Comparison of ENCODE assay signal across 10 mouse cellular contexts in the genomic region with DNA sequence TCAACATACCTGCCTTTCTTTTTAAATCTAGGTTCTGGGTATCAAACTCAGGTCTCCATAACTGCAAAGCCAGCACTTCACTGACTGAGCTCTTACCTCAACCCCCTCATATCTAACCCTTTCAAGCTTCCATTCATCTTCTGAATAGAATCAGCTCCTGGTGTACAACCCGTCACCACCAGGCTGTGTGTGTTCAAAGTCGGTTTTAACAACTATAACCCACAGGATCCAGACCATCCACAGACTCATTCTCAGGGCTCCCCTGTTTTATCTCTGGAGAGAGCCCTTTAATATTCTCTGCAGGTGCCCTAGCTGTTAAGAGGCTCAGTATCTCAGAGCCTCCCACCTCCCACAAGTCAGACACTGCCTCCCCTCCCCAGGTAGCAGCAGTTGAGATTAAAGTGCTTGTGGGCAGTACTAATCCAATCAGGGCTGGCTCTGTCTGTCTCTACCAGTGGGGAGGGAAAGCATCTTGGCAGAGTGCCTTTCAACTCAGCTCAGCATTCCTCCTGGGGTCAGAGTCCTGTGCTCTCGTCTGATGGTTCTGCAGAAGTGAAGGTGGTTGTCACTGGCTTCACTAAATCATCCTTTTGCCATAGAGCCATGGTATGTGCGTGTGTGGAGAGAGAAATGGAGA.
A peak's percentile ranks its signal among the peaks of the same experiment; 100 is the strongest.
DNase-seq lines count a peak whose midpoint lies in the region; ATAC-seq and TF ChIP-seq lines count a peak whose summit lies in the region.
"Had no signal": no experiment of that assay in that cellular context is flagged by ENCODE, and none has a peak within 500 bp of the region (broad histone marks: within the 10 kb centered on the region; RNA-seq: fewer than 3 reads in every experiment).

No protein-coding gene starts in this region.

- no peaks in the 10 kb centered on the region for H3K36me3 ChIP-seq in forebrain, embryonic 14.5 days (ENCODE audit: control insufficient read depth, insufficient read depth, low read length)
- no peaks in the 10 kb centered on the region for H3K36me3 ChIP-seq in forebrain, postnatal 0 days (ENCODE audit: insufficient read depth)
- H3K36me3 ChIP-seq in midbrain, embryonic 14.5 days (ENCODE audit: control insufficient read depth, insufficient read depth, low read length): no peaks in the 10 kb centered on the region
- no peaks in the 10 kb centered on the region for H3K36me3 ChIP-seq in midbrain, embryonic 11.5 days (ENCODE audit: control insufficient read depth, insufficient read depth, low read length)
- no peaks in the 10 kb centered on the region for H3K36me3 ChIP-seq in heart, embryonic 12.5 days
- H3K36me3 ChIP-seq in thymus, adult 2 months (ENCODE audit: control insufficient read depth, insufficient read depth, low read length): no peaks in the 10 kb centered on the region
- H3K36me3 ChIP-seq: liver, embryonic 12.5 days had no signal

- peak; percentile 16 for DNase-seq in forebrain, embryonic 14.5 days (ENCODE audit: low spot score)
- DNase-seq in forebrain, postnatal 0 days: no peak
- DNase-seq in midbrain, embryonic 14.5 days: peak; percentile 26
- no peak for DNase-seq in midbrain, embryonic 11.5 days (ENCODE audit: low spot score, missing footprints)
- peak; percentile 7 to 30 for DNase-seq in kidney, postnatal 4 days
- no peak for DNase-seq in thymus, adult 2 months
- DNase-seq in thymus, postnatal 14 days: no peak

- WGBS in forebrain, embryonic 14.5 days: 11% methylated on average over 4 of the region's 4 CpGs
- WGBS in forebrain, postnatal 0 days: 14% methylated on average over 4 of the region's 4 CpGs
- 16% methylated on average over 4 of the region's 4 CpGs for WGBS in midbrain, embryonic 14.5 days
- WGBS in midbrain, embryonic 11.5 days: 22% methylated on average over 4 of the region's 4 CpGs
- WGBS in heart, embryonic 12.5 days: 12% methylated on average over 4 of the region's 4 CpGs
- 59% methylated on average over 4 of the region's 4 CpGs for WGBS in thymus, adult 2 months

- no peak overlapping the region for H3K9ac ChIP-seq in forebrain, embryonic 14.5 days (ENCODE audit: low read length)
- no peak overlapping the region for H3K9ac ChIP-seq in forebrain, postnatal 0 days
- H3K9ac ChIP-seq in midbrain, embryonic 14.5 days (replicated peaks; ENCODE audit: low read length): no peak overlapping the region
- H3K9ac ChIP-seq in midbrain, embryonic 11.5 days (ENCODE audit: low read length): no peak overlapping the region
- H3K9ac ChIP-seq in heart, embryonic 12.5 days: no peak overlapping the region
- H3K9ac ChIP-seq: liver, embryonic 12.5 days had no signal

- no peak overlapping the region for H3K4me2 ChIP-seq in forebrain, embryonic 14.5 days (ENCODE audit: low read length)
- H3K4me2 ChIP-seq in forebrain, postnatal 0 days (ENCODE audit: low read depth): no peak overlapping the region
- no peak overlapping the region for H3K4me2 ChIP-seq in midbrain, embryonic 14.5 days (ENCODE audit: low read length)
- H3K4me2 ChIP-seq in midbrain, embryonic 11.5 days: no peak overlapping the region
- H3K4me2 ChIP-seq in heart, embryonic 12.5 days: peak overlapping the region; percentile 15; the same call in 1 of the 2 replicates
- H3K4me2 ChIP-seq: liver, embryonic 12.5 days had no signal

- no peak overlapping the region for H3K27ac ChIP-seq in forebrain, embryonic 14.5 days (ENCODE audit: low read depth, low read length)
- H3K27ac ChIP-seq in forebrain, postnatal 0 days (ENCODE audit: low read depth, low read length): no peak overlapping the region
- H3K27ac ChIP-seq in midbrain, embryonic 14.5 days (replicated peaks; ENCODE audit: low read depth, low read length): no peak overlapping the region
- H3K27ac ChIP-seq in midbrain, embryonic 11.5 days (ENCODE audit: low read depth, low read length): no peak overlapping the region
- peak overlapping the region; percentile 77 for H3K27ac ChIP-seq in heart, embryonic 12.5 days (ENCODE audit: poor library complexity, severe bottlenecking)
- no peak overlapping the region for H3K27ac ChIP-seq in thymus, adult 2 months (ENCODE audit: control insufficient read depth, insufficient read depth, low read length)
- H3K27ac ChIP-seq: liver, embryonic 12.5 days had no signal

- no peak for TF ChIP-seq POLR2A in thymus, adult 2 months (IDR thresholded peaks at IDR 0.05; ENCODE audit: control insufficient read depth, extremely low read depth, insufficient read depth, low read length, poor library complexity)

- no peak for TF ChIP-seq CTCF in forebrain, postnatal 0 days (IDR thresholded peaks at IDR 0.05; ENCODE audit: low read depth)
- TF ChIP-seq CTCF in thymus, adult 2 months (IDR thresholded peaks at IDR 0.05; ENCODE audit: borderline replicate concordance, control insufficient read depth, extremely low read depth, insufficient read depth, low read length, poor library complexity): no peak

- H3K4me3 ChIP-seq in forebrain, embryonic 14.5 days (ENCODE audit: low read depth, low read length): no peak overlapping the region
- H3K4me3 ChIP-seq in forebrain, postnatal 0 days (ENCODE audit: low read depth, low read length): no peak overlapping the region
- H3K4me3 ChIP-seq in midbrain, embryonic 14.5 days (replicated peaks; ENCODE audit: low read depth, low read length): no peak overlapping the region
- H3K4me3 ChIP-seq in midbrain, embryonic 11.5 days (ENCODE audit: low read depth, low read length): no peak overlapping the region
- H3K4me3 ChIP-seq in heart, embryonic 12.5 days: no peak overlapping the region
- H3K4me3 ChIP-seq in thymus, adult 2 months (ENCODE audit: control insufficient read depth, insufficient read depth, low read length): no peak overlapping the region
- H3K4me3 ChIP-seq: liver, embryonic 12.5 days; myocyte had no signal

- no peaks in the 10 kb centered on the region for H3K9me3 ChIP-seq in forebrain, embryonic 14.5 days (replicated peaks; ENCODE audit: control insufficient read depth, low read length)
- no peaks in the 10 kb centered on the region for H3K9me3 ChIP-seq in forebrain, postnatal 0 days (ENCODE audit: low read length)
- no peaks in the 10 kb centered on the region for H3K9me3 ChIP-seq in midbrain, embryonic 14.5 days (ENCODE audit: control insufficient read depth, low read length)
- H3K9me3 ChIP-seq in midbrain, embryonic 11.5 days (ENCODE audit: control insufficient read depth, low read length): no peaks in the 10 kb centered on the region
- H3K9me3 ChIP-seq in heart, embryonic 12.5 days (replicated peaks): no peaks in the 10 kb centered on the region
- H3K9me3 ChIP-seq: liver, embryonic 12.5 days had no signal

- peak; percentile 66 for ATAC-seq in forebrain, embryonic 14.5 days
- no peak for ATAC-seq in forebrain, postnatal 0 days
- ATAC-seq in midbrain, embryonic 14.5 days (ENCODE audit: low FRiP score, low TSS enrichment): no peak
- no peak for ATAC-seq in midbrain, embryonic 11.5 days (ENCODE audit: low FRiP score)
- peak; percentile 77 for ATAC-seq in heart, embryonic 12.5 days (ENCODE audit: insufficient number of reproducible peaks, low FRiP score)
- ATAC-seq: liver, embryonic 12.5 days had no signal

- H3K4me1 ChIP-seq in forebrain, embryonic 14.5 days (ENCODE audit: control insufficient read depth, insufficient read depth, low read length): no peaks in the 10 kb centered on the region
- H3K4me1 ChIP-seq in forebrain, postnatal 0 days (ENCODE audit: insufficient read depth): no peaks in the 10 kb centered on the region
- H3K4me1 ChIP-seq in midbrain, embryonic 14.5 days (ENCODE audit: control insufficient read depth, insufficient read depth, low read length): no peaks in the 10 kb centered on the region
- no peaks in the 10 kb centered on the region for H3K4me1 ChIP-seq in midbrain, embryonic 11.5 days (ENCODE audit: control insufficient read depth, insufficient read depth, low read length)
- H3K4me1 ChIP-seq in heart, embryonic 12.5 days (replicated peaks): peaks cover 19% of the 10 kb centered on the region
- H3K4me1 ChIP-seq in thymus, adult 2 months (replicated peaks; ENCODE audit: control insufficient read depth, insufficient read depth, low read length): no peaks in the 10 kb centered on the region
- H3K4me1 ChIP-seq: liver, embryonic 12.5 days had no signal

- no peaks in the 10 kb centered on the region for H3K27me3 ChIP-seq in forebrain, embryonic 14.5 days (replicated peaks; ENCODE audit: control insufficient read depth, insufficient read depth, low read length)
- H3K27me3 ChIP-seq in forebrain, postnatal 0 days (ENCODE audit: insufficient read depth, low read length): peaks cover 3% of the 10 kb centered on the region; the same call in 1 of the 2 replicates
- H3K27me3 ChIP-seq in midbrain, embryonic 14.5 days (ENCODE audit: control insufficient read depth, insufficient read depth, low read length): no peaks in the 10 kb centered on the region
- H3K27me3 ChIP-seq in midbrain, embryonic 11.5 days (ENCODE audit: control insufficient read depth, insufficient read depth, low read length): no peaks in the 10 kb centered on the region
- no peaks in the 10 kb centered on the region for H3K27me3 ChIP-seq in heart, embryonic 12.5 days (replicated peaks)
- no peaks in the 10 kb centered on the region for H3K27me3 ChIP-seq in thymus, adult 2 months (ENCODE audit: control insufficient read depth, insufficient read depth, low read length)
- H3K27me3 ChIP-seq: liver, embryonic 12.5 days had no signal

Comparison
In these comparisons a context has a peak if more than half of its experiments do, and no peak if none do; other contexts are left out.
1. ATAC-seq: peak in forebrain, embryonic 14.5 days (single experiment) and heart, embryonic 12.5 days (single experiment); none in forebrain, postnatal 0 days (single experiment), midbrain, embryonic 14.5 days (single experiment) and midbrain, embryonic 11.5 days (single experiment).
2. DNase-seq: peak in forebrain, embryonic 14.5 days (single experiment), midbrain, embryonic 14.5 days (single experiment) and kidney, postnatal 4 days (2 of 2); none in forebrain, postnatal 0 days (single experiment), midbrain, embryonic 11.5 days (single experiment), thymus, adult 2 months (single experiment) and thymus, postnatal 14 days (single experiment).